27 mouse cellular contexts compared by ENCODE assay signal in the genomic region with DNA sequence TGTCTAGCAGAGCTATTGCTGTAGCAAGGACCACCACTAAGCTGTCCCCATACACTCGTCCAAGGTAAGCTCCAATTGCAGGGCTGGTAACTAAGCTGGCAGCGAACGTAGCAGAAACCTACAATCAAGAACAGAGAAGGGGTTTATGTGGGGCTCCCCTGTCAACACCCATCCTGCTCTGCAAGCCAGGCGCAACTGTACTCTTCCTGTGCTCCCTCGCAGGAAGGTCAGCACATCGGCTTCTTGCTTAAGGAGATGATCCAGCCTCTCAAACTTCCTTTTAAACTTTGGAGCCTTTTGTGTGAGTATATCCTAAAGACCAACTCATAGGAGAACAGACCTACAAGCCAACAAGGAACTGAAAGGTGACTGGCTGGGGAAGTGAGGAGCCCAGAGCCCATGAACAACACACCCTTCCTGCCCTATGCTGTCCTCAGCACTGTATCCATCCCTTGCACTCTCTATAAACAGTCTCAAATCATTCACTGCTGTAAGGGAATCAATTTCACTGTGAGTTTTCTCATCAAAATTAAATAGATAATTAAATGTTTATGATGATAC. TPM values are rescaled to one million over a fixed set of nuclear protein-coding genes. Genes with fewer than 3 reads are reported as not detected.
"Had no signal": no experiment of that assay in that cellular context is flagged by ENCODE, and none has a peak within 500 bp of the region (broad histone marks: within the 10 kb centered on the region; RNA-seq: fewer than 3 reads in every experiment).

No protein-coding gene starts in this region.

- H3K9ac ChIP-seq: kidney, embryonic 15.5 days; liver, embryonic 13.5 days; midbrain, embryonic 13.5 days had no signal

- ATAC-seq: midbrain, embryonic 13.5 days; midbrain, embryonic 16.5 days had no signal

- H3K4me3 ChIP-seq: kidney, embryonic 15.5 days; liver, embryonic 13.5 days; megakaryocyte, embryonic 14.5 days; midbrain, embryonic 10.5 days; midbrain, embryonic 13.5 days had no signal

- H3K27me3 ChIP-seq: kidney, embryonic 15.5 days; liver, embryonic 13.5 days; megakaryocyte, embryonic 14.5 days; midbrain, embryonic 13.5 days had no signal

- DNase-seq: kidney, adult 8-10 months; kidney, postnatal 10 days; kidney, postnatal 36 days; layer of hippocampus, adult 9-11 months; liver, embryonic 13.5 days; lung, adult 2 months; lung, postnatal 14 days; lung, postnatal 4 days; thymus, adult 2 months; thymus, postnatal 14 days; thymus, postnatal 4 days had no signal

- H3K9me3 ChIP-seq: kidney, embryonic 15.5 days; liver, embryonic 13.5 days; megakaryocyte, embryonic 14.5 days; midbrain, embryonic 10.5 days; midbrain, embryonic 13.5 days had no signal

- H3K4me2 ChIP-seq: kidney, embryonic 15.5 days; liver, embryonic 13.5 days; midbrain, embryonic 13.5 days had no signal

- H3K27ac ChIP-seq: kidney, embryonic 15.5 days; liver, embryonic 13.5 days; midbrain, embryonic 10.5 days; midbrain, embryonic 13.5 days; stomach, postnatal 0 days had no signal

- H3K4me1 ChIP-seq: kidney, embryonic 15.5 days; midbrain, embryonic 10.5 days; midbrain, embryonic 13.5 days had no signal

RNA-seq across cellular contexts. Expression of a gene that starts 39.2 kb away (rescaled TPM):
- total RNA-seq: layer of hippocampus, postnatal 25 days; left cerebral cortex, postnatal 36 days; liver, adult 2 months had no signal
- polyA plus RNA-seq: kidney, embryonic 15.5 days; limb, embryonic 11.5 days; limb, embryonic 14.5 days; liver, adult 2 months; liver, embryonic 13.5 days; liver, embryonic 16.5 days; lung, adult 2 months; lung, embryonic 16.5 days; midbrain, embryonic 10.5 days; midbrain, embryonic 13.5 days; midbrain, embryonic 16.5 days; neural tube, embryonic 11.5 days; neural tube, embryonic 14.5 days; stomach, embryonic 14.5 days; stomach, postnatal 0 days; thymus, adult 2 months had no signal
